Mouse (Mus musculus) adrenal gland, adult 18-20 months (tissue): ENCODE results near the gene Fcrlb. TPM values are rescaled to one million over a fixed set of nuclear protein-coding genes. Genes with fewer than 3 reads are reported as not detected.
"Not testable (repeated sequence)": the region's sequence is repeated elsewhere in the genome, so short reads cannot be mapped to it uniquely, and the experiment has no call there.

Experiments
- DNase-seq, 2 experiments: peaks; one replicate each; pipeline ENCODE4 v3.0.0; 2021 to 2022; ENCODE audit warnings: low spot score in 2 of 2
- long read RNA-seq, 2 experiments: library from polyadenylated mRNA; stranded (forward); transcript quantifications; one replicate each; pipeline ENCODE4 v2.0.0; 2021
- total RNA-seq, 2 experiments: library from RNA; stranded (reverse); gene quantifications; 1 replicate in 1 of 2; 2 replicates in 1 of 2; pipeline ENCODE4 v1.2.3; 2021

Gene Fcrlb
- not detected for total RNA-seq
- long read RNA-seq, experiment 1: 0 reads
- long read RNA-seq, experiment 2: 0 reads

- DNase-seq: no peak
Observed at GRCm38 (mm10) chr1:170912891-170913615, at the start of gene Fcrlb. Gene Fcrlb (minus strand): TSS chr1:170912941.

- DNase-seq: no peak
Observed at GRCm38 (mm10) chr1:170962301-170962700, 49.6 kb upstream of the Fcrlb start.

- DNase-seq: no peak
Observed at GRCm38 (mm10) chr1:170961101-170961500, 48.4 kb upstream of the Fcrlb start.

GRCm38 (mm10) chr1:170959791-170960190, 47.0 kb upstream of the Fcrlb start:
- no peak for DNase-seq

GRCm38 (mm10) chr1:170958225-170958624, 45.5 kb upstream of the Fcrlb start:
- DNase-seq: no peak

GRCm38 (mm10) chr1:170953192-170953591, 40.5 kb upstream of the Fcrlb start:
- DNase-seq: no peak

GRCm38 (mm10) chr1:170950772-170951171, 38.0 kb upstream of the Fcrlb start:
- DNase-seq: no peak

GRCm38 (mm10) chr1:170944908-170945307, 32.2 kb upstream of the Fcrlb start:
- not testable (repeated sequence) for DNase-seq

GRCm38 (mm10) chr1:170944151-170944550, 31.4 kb upstream of the Fcrlb start:
- not testable (repeated sequence) for DNase-seq

GRCm38 (mm10) chr1:170939255-170939654, 26.5 kb upstream of the Fcrlb start:
- no peak for DNase-seq

- DNase-seq: no peak
Observed at GRCm38 (mm10) chr1:170934383-170934782, 21.6 kb upstream of the Fcrlb start.

- no peak for DNase-seq
Observed at GRCm38 (mm10) chr1:170933940-170934339, 21.2 kb upstream of the Fcrlb start.

- no peak for DNase-seq
Observed at GRCm38 (mm10) chr1:170933386-170933920, 20.7 kb upstream of the Fcrlb start.

GRCm38 (mm10) chr1:170932043-170932442, 19.3 kb upstream of the Fcrlb start:
- no peak for DNase-seq

GRCm38 (mm10) chr1:170929245-170929644, 16.5 kb upstream of the Fcrlb start:
- no peak for DNase-seq

GRCm38 (mm10) chr1:170928467-170928866, 15.7 kb upstream of the Fcrlb start:
- no peak for DNase-seq

- no peak for DNase-seq
Observed at GRCm38 (mm10) chr1:170927378-170927777, 14.6 kb upstream of the Fcrlb start, which contains the start of gene Fcrla. Gene Fcrla (minus strand): TSS chr1:170927583.

- DNase-seq: no peak
Observed at GRCm38 (mm10) chr1:170926941-170927340, 14.2 kb upstream of the Fcrlb start.

- no peak for DNase-seq
Observed at GRCm38 (mm10) chr1:170924485-170924884, 11.7 kb upstream of the Fcrlb start.

- no peak for DNase-seq
Observed at GRCm38 (mm10) chr1:170919308-170919707, 6.6 kb upstream of the Fcrlb start.

- DNase-seq: no peak
Observed at GRCm38 (mm10) chr1:170915657-170916056, 2.9 kb upstream of the Fcrlb start.

- no peak for DNase-seq
Observed at GRCm38 (mm10) chr1:170911907-170912660, 657 bp downstream of the Fcrlb start.
